Mouse (Mus musculus): ENCODE measurements at regions not wholly inside any gene's neighbourhood (a gene's known extent, or its start where the extent isn't known, plus 50 kb on each side); places are given as distances from the start of the nearest gene placed in this dataset.
A peak's percentile ranks its signal among the peaks of the same experiment; 100 is the strongest.
"Not testable (repeated sequence)": the region's sequence is repeated elsewhere in the genome, so short reads cannot be mapped to it uniquely, and the experiment has no call there.

GRCm38 (mm10) chr9:12062488-12062887 is 1157.9 kb upstream of the Cntn5 start:
- no peak for DNase-seq

- DNase-seq: no peak
Measured at GRCm38 (mm10) chr9:12052429-12052828, 1147.9 kb upstream of the Cntn5 start.

- no peak for DNase-seq
Measured at GRCm38 (mm10) chr9:12015978-12016377, 1111.4 kb upstream of the Cntn5 start.

GRCm38 (mm10) chr9:11998580-11998979 is 1094.0 kb upstream of the Cntn5 start:
- DNase-seq: no peak

GRCm38 (mm10) chr9:11982102-11982882 is 1077.7 kb upstream of the Cntn5 start:
- no peak for DNase-seq

GRCm38 (mm10) chr9:11940691-11941480 is 1036.3 kb upstream of the Cntn5 start:
- not testable (repeated sequence) for DNase-seq

- no peak for DNase-seq
Measured at GRCm38 (mm10) chr9:11939851-11940560, 1035.4 kb upstream of the Cntn5 start.

GRCm38 (mm10) chr9:11925501-11925900 is 1020.9 kb upstream of the Cntn5 start:
- no peak for DNase-seq

GRCm38 (mm10) chr9:11923591-11924355 is 1019.2 kb upstream of the Cntn5 start:
- DNase-seq: peak; percentile 1

GRCm38 (mm10) chr9:11920251-11920650 is 1015.7 kb upstream of the Cntn5 start:
- no peak for DNase-seq

- DNase-seq: no peak
Measured at GRCm38 (mm10) chr9:11898232-11898631, 993.7 kb upstream of the Cntn5 start.

- DNase-seq: no peak
Measured at GRCm38 (mm10) chr9:11885784-11886183, 981.2 kb upstream of the Cntn5 start.

GRCm38 (mm10) chr9:11872059-11872458 is 967.5 kb upstream of the Cntn5 start:
- DNase-seq: no peak

GRCm38 (mm10) chr9:11871489-11871888 is 966.9 kb upstream of the Cntn5 start:
- no peak for DNase-seq

GRCm38 (mm10) chr9:11848692-11849091 is 944.1 kb upstream of the Cntn5 start:
- DNase-seq: not testable (repeated sequence)

Data from adrenal gland, adult 8-10 months (tissue).